Mouse (Mus musculus) brain, embryonic 14.5 days (tissue): ENCODE data around the gene Fut8.

Source experiments
- CTCF ChIP-seq: fragments of 200-500 bp; IDR thresholded peaks from 2 replicates; pipeline ENCODE4 v1.5.1; 2012; ENCODE audit warnings: inconsistent platforms, mild to moderate bottlenecking, moderate library complexity, borderline replicate concordance; ENCODE audit not compliant: insufficient read depth, insufficient read length; ENCODE audit errors: extremely low read depth
- POLR2A ChIP-seq: fragments of 200-500 bp; IDR thresholded peaks from 2 replicates; pipeline ENCODE4 v1.6.1; 2012; ENCODE audit warnings: mild to moderate bottlenecking, inconsistent platforms, borderline replicate concordance; ENCODE audit not compliant: poor library complexity, insufficient read depth, insufficient read length, severe bottlenecking; ENCODE audit errors: extremely low read depth

DNA sequence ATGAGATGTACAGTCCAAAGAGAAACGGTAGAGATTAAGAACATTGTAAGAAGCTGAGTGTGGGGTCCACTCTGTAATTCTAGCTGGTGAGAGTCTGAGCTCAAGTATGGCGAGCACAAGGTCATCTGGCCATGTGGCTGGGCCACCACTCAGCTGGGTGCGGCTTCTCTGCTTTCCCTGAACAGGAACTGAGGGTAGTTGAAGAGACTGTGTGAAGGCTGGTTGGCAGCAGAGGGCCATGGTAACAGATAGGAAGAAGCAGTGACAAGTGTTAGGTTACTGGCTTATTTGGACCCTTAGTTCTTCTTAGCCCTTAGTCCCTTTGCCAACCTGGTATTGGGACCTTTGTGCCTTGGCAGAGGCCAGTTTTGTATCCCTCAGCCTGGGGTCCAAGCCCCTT lies 86.2 kb downstream of the Fut8 start:
- TF ChIP-seq CTCF (no peak), POLR2A (no peak)
